Mouse (Mus musculus) 3T3-L1 (cell line): ENCODE measurements around the gene Fam227b.

Source experiments
- DNase-seq: peaks from one replicate; pipeline ENCODE4 v3.0.0-alpha.2; 2015; ENCODE audit warnings: low read depth, low spot score

The Fam227b gene

GRCm38 (mm10) chr2:126061037-126061773 lies 90.6 kb downstream of the Fam227b start:
- no peak for DNase-seq

DNA sequence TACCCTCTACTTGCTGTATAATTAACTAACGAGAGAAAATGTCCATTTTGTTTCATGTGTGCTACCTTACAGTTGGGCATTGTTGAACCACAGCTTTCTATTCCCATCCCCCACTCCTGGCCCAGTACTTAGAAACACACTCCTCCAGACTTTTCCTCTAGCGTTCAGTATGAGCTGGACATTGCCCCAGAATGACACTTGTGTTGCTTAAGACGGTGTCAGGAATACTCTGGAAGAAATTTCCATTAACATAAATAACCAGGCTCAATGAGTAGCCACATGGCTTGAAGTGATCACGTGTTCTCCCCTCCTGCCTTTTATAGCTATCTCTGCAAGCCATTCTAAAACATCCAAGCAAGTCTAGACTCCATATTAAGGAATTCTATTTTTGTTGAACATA lies 91.2 kb downstream of the Fam227b start:
- DNase-seq, result peak; percentile 65

GRCm38 (mm10) chr2:126053657-126054056 lies 98.1 kb downstream of the Fam227b start:
- DNase-seq, result no peak

DNA sequence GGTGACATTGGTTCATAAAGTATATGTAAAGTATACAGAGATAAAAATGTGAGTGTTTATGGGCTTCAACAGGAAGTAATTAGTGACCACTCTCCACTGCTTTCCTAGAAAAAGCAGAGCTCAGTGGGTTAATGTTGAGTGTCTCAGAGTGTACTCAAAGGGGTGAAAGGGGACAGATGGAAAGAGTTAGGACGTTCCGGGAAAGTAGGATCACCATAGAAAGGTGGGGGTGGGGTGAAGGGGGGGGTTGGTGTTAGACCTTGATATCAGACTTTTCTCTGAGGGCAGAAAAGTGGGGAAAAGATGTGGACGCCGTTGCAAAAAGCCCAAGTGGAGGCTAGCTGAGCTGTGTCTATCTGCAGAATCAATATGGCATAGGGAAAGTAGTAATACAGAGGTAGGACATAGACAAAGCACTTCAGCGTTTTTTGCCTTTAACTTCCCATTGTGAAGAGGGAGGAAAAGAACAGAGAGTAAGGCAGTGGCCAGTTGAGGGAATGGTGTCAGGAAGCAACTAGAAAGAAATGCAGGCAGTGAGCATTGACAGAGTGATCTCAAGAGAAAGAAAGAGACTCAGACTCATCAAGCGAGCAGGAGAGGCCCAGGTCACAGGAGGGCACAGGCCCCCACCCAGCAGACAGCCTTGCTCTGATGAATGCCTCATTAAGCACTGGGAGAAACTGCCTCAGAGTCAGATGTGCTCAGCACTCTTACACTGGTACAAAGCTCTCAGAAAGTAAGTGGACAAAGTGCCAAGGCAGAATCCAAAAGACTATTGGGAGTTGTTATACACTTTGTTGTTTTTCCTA lies 98.9 kb downstream of the Fam227b start:
- DNase-seq, result no peak

DNA sequence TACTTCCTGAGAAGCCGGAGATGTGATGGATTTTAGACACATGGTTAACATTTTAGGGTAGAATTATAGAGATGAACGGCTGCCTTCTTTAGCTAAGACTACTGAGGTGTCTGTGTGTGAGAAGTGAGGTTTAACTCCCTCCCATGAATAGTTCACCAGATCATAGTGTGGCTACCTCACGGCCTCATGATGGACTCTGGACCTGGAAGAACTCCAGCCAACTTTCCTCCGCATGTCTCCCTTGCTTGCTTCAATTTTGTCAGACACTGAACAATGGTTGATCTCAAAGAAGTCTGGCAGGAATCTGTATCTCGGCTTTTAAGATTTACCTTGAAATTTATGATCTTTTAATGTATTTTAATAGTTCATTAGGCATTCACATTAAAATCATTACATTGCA lies 106.2 kb downstream of the Fam227b start:
- no peak for DNase-seq

DNA sequence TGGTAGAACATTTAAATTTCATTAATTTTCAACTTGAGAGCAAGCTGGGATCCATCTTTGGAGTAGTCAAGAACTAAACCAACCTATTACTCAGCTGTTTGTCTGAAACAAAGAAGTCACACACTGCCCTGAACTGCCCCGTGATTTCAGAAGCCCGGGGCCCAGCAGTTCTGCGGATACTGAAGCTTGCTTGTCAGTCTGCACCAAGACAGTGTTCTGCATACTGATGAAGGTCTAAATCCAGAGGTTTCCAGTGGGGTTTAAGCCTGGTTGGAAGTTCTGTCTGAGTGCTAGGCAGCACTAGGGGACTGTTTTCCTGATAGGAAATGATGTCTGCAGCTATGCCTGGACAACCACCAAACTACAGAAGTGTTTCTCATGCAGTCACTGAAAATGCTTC lies 109.1 kb downstream of the Fam227b start:
- DNase-seq, result no peak

- DNase-seq, result no peak
Observed at GRCm38 (mm10) chr2:126041237-126041636, 110.6 kb downstream of the Fam227b start.

GRCm38 (mm10) chr2:126040651-126041050 lies 111.2 kb downstream of the Fam227b start:
- DNase-seq, result peak; percentile 40

DNA sequence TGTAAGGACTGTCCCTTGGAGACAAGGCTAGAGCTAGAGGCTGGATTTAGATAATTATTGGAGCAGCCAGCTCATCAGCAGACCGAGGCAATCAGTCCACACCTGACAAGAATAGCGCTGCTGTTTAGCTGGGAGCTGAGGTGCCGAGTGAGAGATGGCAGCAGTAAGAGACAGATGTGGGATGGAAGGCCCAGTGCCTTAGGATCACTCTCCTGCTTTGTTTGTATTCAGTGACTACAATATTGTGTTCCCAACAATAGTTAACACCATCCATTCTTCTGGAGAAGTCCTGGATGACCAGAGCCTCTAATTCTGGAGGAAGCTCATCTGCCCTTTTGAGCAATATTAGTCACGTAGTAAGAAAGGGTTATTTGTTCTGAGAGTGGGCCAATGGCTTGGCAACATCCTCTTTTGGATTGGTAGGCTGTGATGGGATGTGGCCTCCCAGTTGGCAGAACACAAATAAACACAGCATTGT lies 112.4 kb downstream of the Fam227b start:
- DNase-seq, result peak; percentile 84

GRCm38 (mm10) chr2:126038221-126039000 lies 113.4 kb downstream of the Fam227b start:
- peak; percentile 64 for DNase-seq

DNA sequence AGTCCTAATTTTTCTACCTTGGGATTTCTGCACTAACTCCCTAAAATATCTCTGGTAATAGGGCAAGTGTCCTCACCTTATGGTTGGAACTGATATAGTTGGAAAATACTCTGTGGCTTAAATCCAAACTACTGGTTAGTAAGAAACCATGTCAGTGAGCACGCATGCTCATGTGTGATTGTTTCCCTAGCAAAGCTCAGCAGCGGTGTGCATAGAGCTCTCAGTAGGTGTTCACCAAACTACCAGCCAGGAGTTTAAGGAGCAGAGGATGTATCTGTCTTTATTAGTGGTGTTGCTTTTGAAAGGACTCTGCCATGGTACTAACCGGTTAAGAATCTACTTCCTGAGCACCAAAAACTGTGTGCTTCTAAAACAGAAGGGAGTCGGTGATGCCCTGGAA lies 115.7 kb downstream of the Fam227b start:
- DNase-seq, result peak; percentile 59

DNA sequence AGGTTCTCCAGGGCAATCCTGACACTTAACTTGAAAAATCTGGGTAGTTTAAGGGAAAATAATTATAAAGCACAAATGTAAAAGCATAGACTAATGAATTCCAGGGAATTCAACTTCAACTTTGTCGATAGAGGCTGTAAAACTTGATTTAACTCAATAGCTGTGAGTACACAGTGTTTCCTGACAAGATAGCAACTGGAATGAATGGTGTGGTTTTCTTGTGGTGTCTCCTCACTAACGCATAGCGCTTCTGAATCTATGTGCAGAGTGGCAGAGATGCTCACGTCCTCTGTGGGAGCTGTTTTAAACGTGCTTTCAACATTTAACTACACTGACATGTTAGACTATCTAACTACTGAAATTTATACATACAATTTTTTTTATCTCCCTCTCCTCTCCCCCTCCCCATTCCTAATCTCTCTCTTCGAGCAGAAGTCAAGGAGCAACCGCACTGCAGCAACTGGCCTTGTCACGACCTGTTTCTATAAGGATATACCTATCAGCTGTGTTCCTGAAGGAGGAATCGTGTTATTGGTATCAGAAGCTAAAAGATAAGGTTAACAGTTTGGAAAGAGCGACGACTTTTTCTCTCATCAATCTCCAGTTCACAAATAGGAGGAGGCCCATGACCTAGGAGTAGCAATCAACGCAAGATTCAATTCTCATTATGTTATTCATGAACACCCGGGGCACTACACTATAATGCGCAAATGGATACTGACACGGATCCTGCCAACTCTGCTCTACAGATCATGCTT lies 116.6 kb downstream of the Fam227b start:
- peak; percentile 63 for DNase-seq

DNA sequence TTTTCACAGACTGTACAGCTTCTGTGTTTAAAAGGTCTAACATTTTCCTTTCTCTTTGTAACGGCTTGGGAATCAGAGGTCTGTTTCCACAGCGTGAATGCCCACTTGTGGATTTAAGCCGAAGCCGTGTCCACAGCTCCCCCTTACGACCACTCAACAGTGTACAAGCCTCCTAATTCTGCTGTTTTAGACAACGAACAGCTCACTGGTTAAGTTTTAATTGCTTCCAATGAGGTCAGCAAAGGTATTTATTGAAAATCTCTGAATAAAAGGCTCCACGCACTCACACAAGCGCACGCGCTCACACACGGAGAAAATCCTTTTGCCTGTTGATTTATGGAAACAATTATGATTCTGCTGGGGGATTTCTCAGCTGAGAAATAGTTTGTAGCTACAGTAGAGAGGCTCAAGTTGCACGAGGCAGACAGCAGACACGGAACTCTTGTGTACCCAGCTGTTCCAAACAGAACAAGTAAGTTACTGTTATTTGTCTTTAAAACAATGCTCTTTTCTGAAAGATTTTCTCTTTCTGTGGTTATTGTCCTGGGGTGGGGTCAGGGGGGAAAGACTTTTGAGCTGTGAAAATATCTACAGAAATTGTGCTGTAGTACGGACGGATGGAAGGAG lies 117.3 kb downstream of the Fam227b start, which contains the start of gene Fgf7:
TSS of gene Fgf7 (plus strand) at position 280 of the 627 bp plus-strand sequence.
- DNase-seq, result peak; percentile 95

- DNase-seq, result peak; percentile 89
Observed at GRCm38 (mm10) chr2:126033114-126033972, 118.5 kb downstream of the Fam227b start.

DNA sequence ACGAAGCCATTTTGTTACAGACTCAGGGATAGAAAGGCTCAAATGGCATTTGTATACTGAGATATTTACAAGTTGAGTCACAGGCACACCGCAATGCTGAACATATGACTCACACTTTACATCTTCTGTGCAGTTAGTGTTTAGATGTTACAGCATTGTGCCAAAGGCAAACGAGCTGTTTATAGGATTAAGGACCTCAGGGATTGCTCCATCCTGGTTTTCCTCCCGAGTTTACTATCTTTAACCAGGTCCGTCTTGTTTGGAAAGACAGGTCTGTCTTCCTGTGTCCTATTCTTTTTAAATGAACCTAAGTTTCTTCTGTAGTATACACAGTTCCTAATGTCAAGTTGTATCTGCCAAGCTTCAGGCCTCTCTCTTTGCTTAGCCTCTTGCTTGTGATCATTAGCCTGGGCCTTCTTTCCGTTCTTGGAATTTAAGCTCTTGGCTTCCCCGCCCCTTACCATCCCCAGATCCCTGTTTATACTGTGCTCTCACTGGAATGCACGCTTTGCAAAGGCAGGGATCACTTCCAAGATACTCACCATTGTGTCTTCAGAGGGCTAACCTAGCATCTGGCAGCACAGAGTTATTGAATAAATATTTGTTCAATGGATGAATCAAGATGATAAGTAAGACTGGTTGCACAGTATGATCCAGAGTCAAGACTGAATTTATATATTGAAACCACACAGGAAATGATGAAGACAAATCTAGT lies 120.5 kb downstream of the Fam227b start:
- peak; percentile 98 for DNase-seq

DNA sequence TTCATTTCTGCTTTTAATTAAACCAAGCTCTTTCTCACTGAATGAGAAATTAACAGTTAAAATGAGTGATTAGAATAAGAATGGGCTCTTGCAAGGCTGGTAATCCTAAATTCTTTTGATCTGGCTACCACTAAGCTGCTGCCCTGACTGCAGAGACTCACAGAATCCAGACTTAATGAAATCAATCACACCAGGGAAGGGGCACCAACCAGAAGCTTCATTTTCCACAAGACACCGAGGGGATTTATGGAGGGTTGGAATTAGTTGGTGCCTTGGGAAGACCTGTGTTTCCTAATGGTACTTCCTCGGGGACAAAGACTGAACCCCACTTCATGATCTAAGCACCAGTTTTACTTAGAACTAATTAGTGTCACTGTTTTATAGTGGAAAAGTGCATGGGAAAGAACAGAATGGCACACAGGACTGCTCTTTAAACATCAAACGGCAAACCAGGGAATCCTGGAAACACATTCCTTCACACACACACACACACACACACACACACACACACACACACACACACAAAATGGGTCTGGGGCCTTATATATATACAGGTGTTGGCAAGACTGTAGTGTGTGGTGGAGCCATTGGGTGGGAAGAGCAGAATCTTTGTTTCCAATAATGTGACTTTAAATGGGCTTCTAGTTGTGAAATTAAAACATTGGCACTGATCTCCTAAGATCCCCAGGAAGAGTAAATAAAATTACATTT lies 135.9 kb downstream of the Fam227b start:
- no peak for DNase-seq

- DNase-seq, result no peak
Observed at GRCm38 (mm10) chr2:126014989-126015710, 136.7 kb downstream of the Fam227b start.

DNA sequence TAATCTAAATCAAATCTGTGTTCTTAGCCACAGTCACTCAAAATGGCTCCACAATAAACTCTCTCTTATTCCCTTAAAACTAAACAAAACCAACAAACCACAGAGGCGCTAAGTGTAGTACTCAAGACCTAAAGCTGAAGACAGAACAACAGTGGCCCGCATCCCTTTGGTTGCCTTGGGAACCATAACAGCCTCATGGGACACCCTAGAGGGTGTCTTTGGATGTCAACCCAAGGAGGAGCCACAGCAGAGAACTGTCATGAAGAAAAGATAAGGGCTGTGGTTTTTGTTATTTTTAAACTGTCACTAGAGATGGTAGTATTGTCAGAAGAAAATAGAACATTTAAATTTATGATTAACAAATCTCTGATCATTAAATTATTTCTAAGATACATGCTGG lies 145.1 kb downstream of the Fam227b start:
- no peak for DNase-seq
